Mouse (Mus musculus) kidney, adult 2 months (tissue): ENCODE measurements at regions not wholly inside any gene's neighbourhood (a gene's known extent, or its start where the extent isn't known, plus 50 kb on each side); places are given as distances from the start of the nearest gene placed in this dataset.

Source experiments
- DNase-seq: peaks from one replicate; pipeline ENCODE4 v3.0.0; 2021
- H3K27ac ChIP-seq: fragments of 200-500 bp; 2 replicates; pipeline ENCODE4 v1.5.1; 2012; ENCODE audit warnings: low read depth, low read length, control low read depth, inconsistent platforms; ENCODE audit not compliant: insufficient read depth
- H3K27me3 ChIP-seq: fragments of 200-500 bp; replicated peaks from 2 replicates; pipeline ENCODE4 v1.6.1; 2012; ENCODE audit warnings: mild to moderate bottlenecking, moderate library complexity, low read length, inconsistent platforms; ENCODE audit not compliant: control insufficient read depth, insufficient read depth
- H3K36me3 ChIP-seq: fragments of 200-500 bp; 2 replicates; pipeline ENCODE4 v1.6.1; 2012; ENCODE audit warnings: mild to moderate bottlenecking, moderate library complexity, low read length, inconsistent platforms; ENCODE audit not compliant: control insufficient read depth, insufficient read depth
- H3K4me1 ChIP-seq: fragments of 200-500 bp; 2 replicates; pipeline ENCODE4 v1.6.1; 2011; ENCODE audit warnings: low read length; ENCODE audit not compliant: control insufficient read depth, insufficient read depth
- H3K4me3 ChIP-seq: fragments of 200-500 bp; 2 replicates; pipeline ENCODE4 v1.5.1; 2011; ENCODE audit warnings: mild to moderate bottlenecking, low read depth, low read length, control low read depth; ENCODE audit not compliant: insufficient read depth
- CTCF ChIP-seq: fragments of 200-500 bp; conservative IDR thresholded peaks from 2 replicates; pipeline ENCODE4 v1.5.1; 2011; ENCODE audit warnings: low read depth, mild to moderate bottlenecking, control low read depth, low read length, moderate library complexity, mixed read lengths; ENCODE audit not compliant: insufficient read depth, insufficient read length
- POLR2A ChIP-seq: fragments of 200-500 bp; IDR thresholded peaks from one replicate; pipeline ENCODE4 v1.6.1; 2011; ENCODE audit warnings: low read depth, low read length, control low read depth
- WGBS: fragments of 180-500 bp; shearing (Covaris S2); methylation state at CpG from one replicate; pipeline ENCODE4 v1.1.7; 2018; 5-methylcytosine and 5-hydroxymethylcytosine counted together

GRCm38 (mm10) chr12:9292656-9293055, 262.9 kb downstream of the Ttc32 start:
- TF ChIP-seq CTCF (no peak), POLR2A (no peak)
- Histone ChIP-seq H3K4me1 (no peaks in the 10 kb centered on the region), H3K27ac (no peak overlapping the region), H3K4me3 (no peak overlapping the region), H3K36me3 (no peaks in the 10 kb centered on the region), H3K27me3 (no peaks in the 10 kb centered on the region)
- no peak for DNase-seq

DNA sequence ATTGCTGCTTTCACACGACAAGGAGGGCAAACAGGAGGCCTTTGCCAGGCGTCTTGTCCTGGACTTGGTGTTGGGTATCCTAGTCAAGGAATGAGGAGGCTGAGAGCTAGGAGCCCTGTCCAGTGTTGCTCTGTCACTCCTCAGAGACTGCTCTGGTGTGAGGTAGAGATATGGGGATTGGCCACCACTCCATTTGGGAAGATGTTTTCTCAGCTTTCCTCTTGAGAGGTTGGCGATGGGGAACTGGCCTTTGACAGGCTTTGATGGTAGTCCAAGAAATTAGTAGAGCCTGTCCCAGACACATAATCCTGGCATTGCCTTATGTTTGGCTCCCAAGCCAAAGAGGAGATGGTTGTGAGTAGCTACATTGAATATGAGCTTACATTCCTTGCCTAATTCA, 265.4 kb downstream of the Ttc32 start:
- H3K36me3 ChIP-seq: no peaks in the 10 kb centered on the region
- no peak overlapping the region for H3K27ac ChIP-seq
- no peaks in the 10 kb centered on the region for H3K27me3 ChIP-seq
- TF ChIP-seq CTCF (no peak), POLR2A (no peak)
- 83% methylated on average over 3 of the region's 3 CpGs for WGBS
- no peak for DNase-seq
- H3K4me3 ChIP-seq: no peak overlapping the region
- no peaks in the 10 kb centered on the region for H3K4me1 ChIP-seq

- no peak for TF ChIP-seq POLR2A
- no peak for TF ChIP-seq CTCF
- H3K4me1 ChIP-seq: no peaks in the 10 kb centered on the region
- H3K4me3 ChIP-seq: no peak overlapping the region
- DNase-seq: no peak
- H3K27ac ChIP-seq: no peak overlapping the region
- WGBS: 27% methylated on average over 5 of the region's 5 CpGs
- no peaks in the 10 kb centered on the region for H3K27me3 ChIP-seq
- H3K36me3 ChIP-seq: no peaks in the 10 kb centered on the region
Observed at GRCm38 (mm10) chr12:9298848-9299655, 269.3 kb downstream of the Ttc32 start.

DNA sequence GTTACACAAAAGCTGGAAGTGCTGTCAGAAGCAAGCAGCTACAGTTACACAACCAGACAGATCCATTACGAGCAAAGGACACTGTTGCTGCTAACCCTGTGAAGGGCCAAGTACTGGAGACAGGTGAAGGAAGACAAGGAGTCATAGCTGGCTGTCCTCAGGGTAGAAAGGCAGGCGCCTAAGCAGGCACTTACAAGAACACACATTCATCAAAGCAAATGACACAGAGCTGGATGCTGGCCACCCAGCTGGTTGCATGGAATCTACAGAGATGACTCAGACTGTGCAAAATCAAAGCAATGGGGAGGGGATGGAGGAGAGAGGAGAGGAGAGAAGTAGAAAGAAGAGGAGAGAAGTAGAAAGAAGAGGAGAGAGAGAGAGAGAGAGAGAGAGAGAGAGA, 265.8 kb upstream of the Osr1 start:
- no peak for TF ChIP-seq CTCF
- no peak for TF ChIP-seq POLR2A
- Histone ChIP-seq H3K27me3 (no peaks in the 10 kb centered on the region), H3K4me3 (no peak overlapping the region), H3K4me1 (no peaks in the 10 kb centered on the region), H3K27ac (no peak overlapping the region), H3K36me3 (no peaks in the 10 kb centered on the region)
- DNase-seq: no peak
- WGBS: 46% methylated on average over 2 of the region's 2 CpGs

GRCm38 (mm10) chr12:9337891-9338672, 231.8 kb upstream of the Osr1 start:
- no peaks in the 10 kb centered on the region for H3K4me1 ChIP-seq
- no peaks in the 10 kb centered on the region for H3K36me3 ChIP-seq
- 73% methylated on average over 5 of the region's 5 CpGs for WGBS
- H3K27me3 ChIP-seq: no peaks in the 10 kb centered on the region
- DNase-seq: no peak
- no peak overlapping the region for H3K4me3 ChIP-seq
- TF ChIP-seq POLR2A (no peak), CTCF (no peak)
- H3K27ac ChIP-seq: no peak overlapping the region

DNA sequence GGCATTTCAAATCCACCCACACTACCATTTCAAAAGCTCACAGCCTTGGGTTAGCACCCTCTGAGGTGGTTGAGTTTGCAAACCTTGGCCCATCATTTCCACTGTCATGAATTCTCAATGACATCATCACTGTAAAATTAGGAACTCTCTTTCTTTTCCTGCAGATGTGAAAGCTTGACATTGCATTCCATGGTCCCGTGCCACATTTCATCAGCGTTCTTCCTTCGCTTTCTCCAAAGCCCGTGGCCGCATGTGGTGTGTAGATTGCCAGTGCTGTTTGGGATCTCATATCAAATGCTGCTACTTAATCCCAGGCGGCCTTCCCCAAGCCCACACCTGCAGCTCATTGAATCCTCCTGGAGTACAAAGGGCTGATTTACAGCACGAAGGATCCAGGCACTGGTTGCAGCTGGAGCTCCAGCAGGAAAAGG, 231.1 kb upstream of the Osr1 start:
- DNase-seq: peak; percentile 2
- 13% methylated on average over 7 of the region's 7 CpGs for WGBS

DNA sequence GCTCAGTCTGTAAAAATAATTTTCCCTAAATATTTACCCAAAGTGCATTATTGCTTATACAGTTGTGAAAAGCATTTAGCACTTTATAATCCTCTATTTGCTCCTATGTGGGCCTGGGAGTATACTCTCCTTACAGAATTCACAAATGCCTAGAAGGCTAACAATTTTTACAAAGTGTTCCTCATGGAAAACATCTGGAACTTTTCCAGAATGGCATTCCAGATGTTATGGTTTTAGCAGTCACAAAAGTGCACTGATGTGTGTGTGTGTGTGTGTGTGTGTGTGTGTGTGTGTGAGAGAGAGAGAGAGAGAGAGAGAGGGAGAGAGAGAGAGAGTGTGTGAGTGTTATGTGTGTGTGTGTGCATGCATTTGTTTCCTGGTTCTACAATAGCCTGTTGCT, 229.1 kb upstream of the Osr1 start:
- Histone ChIP-seq H3K36me3 (no peaks in the 10 kb centered on the region), H3K27me3 (no peaks in the 10 kb centered on the region), H3K4me1 (no peaks in the 10 kb centered on the region), H3K4me3 (no peak overlapping the region), H3K27ac (no peak overlapping the region)
- no peak for DNase-seq
- TF ChIP-seq POLR2A: no peak
- TF ChIP-seq CTCF: no peak

More for the DNA sequence above, 231.1 kb upstream of the Osr1 start:
- H3K36me3 ChIP-seq: no peaks in the 10 kb centered on the region
- TF ChIP-seq CTCF (no peak), POLR2A (no peak)
- H3K27me3 ChIP-seq: no peaks in the 10 kb centered on the region
- no peak overlapping the region for H3K4me3 ChIP-seq
- no peaks in the 10 kb centered on the region for H3K4me1 ChIP-seq
- H3K27ac ChIP-seq: no peak overlapping the region
